Mouse (Mus musculus) intestine, embryonic 14.5 days (tissue): Measurements from ENCODE around the gene Nrn1. TPM values are rescaled to one million over a fixed set of nuclear protein-coding genes. Genes with fewer than 3 reads are reported as not detected.

Experiments
- ATAC-seq: fragments of 200-750 bp; cut with Nextera tagmentation; replicated peaks from 2 replicates; pipeline ENCODE4 v1.8.0; 2017; ENCODE audit warnings: low read depth, moderate number of reproducible peaks, moderate TSS enrichment, moderate library complexity; ENCODE audit not compliant: low FRiP score, low TSS enrichment
- DNase-seq: peaks from one replicate; pipeline ENCODE4 v3.0.0-alpha.2; 2018; ENCODE audit warnings: low spot score
- H3K27ac ChIP-seq: fragments of 300-500 bp; sonication (generic); 2 replicates; pipeline ENCODE4 v1.5.1; 2014; ENCODE audit warnings: low read depth, mild to moderate bottlenecking, control low read depth
- H3K27me3 ChIP-seq: fragments of 300-500 bp; sonication (generic); replicated peaks from 2 replicates; pipeline ENCODE4 v1.6.1; 2014; ENCODE audit warnings: low read length, control low read depth; ENCODE audit not compliant: control insufficient read depth, insufficient read depth
- H3K36me3 ChIP-seq: fragments of 300-500 bp; sonication (generic); 2 replicates; pipeline ENCODE4 v1.6.1; 2014; ENCODE audit warnings: low read length, control low read depth; ENCODE audit not compliant: control insufficient read depth, insufficient read depth
- H3K4me1 ChIP-seq: fragments of 300-500 bp; sonication (generic); replicated peaks from 2 replicates; pipeline ENCODE4 v1.6.1; 2014; ENCODE audit warnings: low read length, control low read depth, mixed read lengths; ENCODE audit not compliant: control insufficient read depth, insufficient read depth
- H3K4me2 ChIP-seq: fragments of 300-500 bp; sonication (generic); 2 replicates; pipeline ENCODE4 v1.6.1; 2014; ENCODE audit warnings: low read length
- H3K4me3 ChIP-seq: fragments of 300-500 bp; sonication (generic); 2 replicates; pipeline ENCODE4 v1.5.1; 2014; ENCODE audit warnings: low read depth, low read length, control low read depth, mixed read lengths
- H3K9ac ChIP-seq: fragments of 300-500 bp; sonication (generic); 2 replicates; pipeline ENCODE4 v1.6.1; 2014; ENCODE audit warnings: mild to moderate bottlenecking, low read length
- H3K9me3 ChIP-seq: fragments of 300-500 bp; sonication (generic); 2 replicates; pipeline ENCODE4 v1.6.1; 2016; ENCODE audit warnings: low read length, control low read depth; ENCODE audit not compliant: control insufficient read depth
- WGBS: fragments of 180-500 bp; shearing (Covaris S2); extraction: QIAGEN DNeasy Blood & Tissue Kit; methylation state at CpG from one replicate; pipeline ENCODE4 v1.1.7; 2014; 5-methylcytosine and 5-hydroxymethylcytosine counted together
- polyA plus RNA-seq: library from polyadenylated mRNA; unstranded; fragments of >200 nt; fragmentation: Nextera tagmentation; extraction: Ambion mirVana; gene quantifications from 2 replicates; pipeline ENCODE4 v1.2.1, GENCODE M21; 2014

Gene Nrn1
- polyA plus RNA-seq, 1 experiment from 2014 or later = 15.9 TPM

- DNase-seq (no peak), ATAC-seq (no peak)
- Histone ChIP-seq H3K36me3 (no peaks in the 10 kb centered on the region), H3K4me1 (no peaks in the 10 kb centered on the region; the same call in 1 of the 2 replicates), H3K4me3 (peak overlapping the region; percentile 26), H3K4me2 (peak overlapping the region; percentile 39), H3K27me3 (peaks cover 98% of the 10 kb centered on the region), H3K9me3 (no peaks in the 10 kb centered on the region), H3K9ac (no peak overlapping the region), H3K27ac (no peak overlapping the region)
- WGBS = 3% methylated on average over 33 of the region's 34 CpGs
Measured at GRCm38 (mm10) chr13:36726951-36727778, 7.8 kb downstream of the Nrn1 start.

DNA sequence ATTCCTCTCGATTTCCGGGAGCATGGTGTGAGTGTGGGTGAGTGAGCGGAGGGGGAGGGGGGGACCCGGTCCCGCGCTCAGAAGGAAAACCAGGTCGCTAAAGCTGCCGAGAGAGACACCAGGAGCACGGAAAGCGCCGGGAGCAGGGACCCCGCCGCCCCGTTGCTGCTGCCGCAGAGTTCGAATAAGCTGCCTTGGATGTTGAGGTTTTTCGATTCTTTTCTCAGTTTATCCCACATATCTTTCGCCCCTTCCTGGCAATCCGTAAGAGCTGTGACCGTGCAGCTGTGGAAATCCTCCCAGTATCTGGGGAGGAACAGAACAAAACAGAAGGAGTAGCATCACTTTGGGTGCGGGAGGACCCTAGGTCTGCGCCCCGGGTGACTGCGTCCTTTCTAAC lies 8.4 kb downstream of the Nrn1 start:
- Histone ChIP-seq H3K9ac (no peak overlapping the region), H3K4me1 (no peaks in the 10 kb centered on the region; the same call in 1 of the 2 replicates), H3K4me3 (peak overlapping the region; percentile 26), H3K27me3 (peaks cover 97% of the 10 kb centered on the region), H3K27ac (no peak overlapping the region), H3K36me3 (no peaks in the 10 kb centered on the region), H3K4me2 (peak overlapping the region; percentile 39), H3K9me3 (no peaks in the 10 kb centered on the region)
- ATAC-seq = no peak
- whole genome bisulfite sequencing = 8% methylated on average over 24 of the region's 24 CpGs
- peak; percentile 75 for DNase-seq

DNA sequence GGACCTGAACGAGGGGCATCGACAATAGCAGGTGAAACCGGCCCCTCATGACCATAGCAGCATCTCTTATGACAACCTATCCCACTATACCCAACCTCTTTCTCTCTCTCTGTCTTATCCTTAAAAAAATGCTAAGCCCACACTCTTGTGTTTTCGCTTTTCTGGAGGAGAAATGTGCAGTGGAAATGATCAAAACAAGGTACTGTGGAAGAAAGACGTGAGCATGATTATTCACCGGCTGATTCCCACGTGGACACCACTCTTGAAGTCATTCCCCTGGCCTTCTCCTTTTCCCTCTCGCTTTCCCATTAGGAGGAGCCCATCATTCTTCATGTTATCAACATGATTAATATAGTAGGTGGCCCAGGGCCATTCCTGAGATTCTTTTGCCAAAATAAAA lies 9.1 kb downstream of the Nrn1 start:
- no peak for DNase-seq
- 21% methylated on average over 8 of the region's 8 CpGs for WGBS
- peaks cover 96% of the 10 kb centered on the region for H3K27me3 ChIP-seq

GRCm38 (mm10) chr13:36724533-36725470 lies 10.1 kb downstream of the Nrn1 start:
- peaks cover 86% of the 10 kb centered on the region for H3K27me3 ChIP-seq
- H3K9ac ChIP-seq = no peak overlapping the region
- H3K4me3 ChIP-seq = peak overlapping the region; percentile 9; the same call in 1 of the 2 replicates
- 7% methylated on average over 40 of the region's 40 CpGs for WGBS
- ATAC-seq = no peak
- H3K4me1 ChIP-seq = no peaks in the 10 kb centered on the region; the same call in 1 of the 2 replicates
- H3K4me2 ChIP-seq = peak overlapping the region; percentile 33
- no peak overlapping the region for H3K27ac ChIP-seq
- no peaks in the 10 kb centered on the region for H3K9me3 ChIP-seq
- DNase-seq = peak; percentile 77
- H3K36me3 ChIP-seq = no peaks in the 10 kb centered on the region

More for the DNA sequence above, 9.1 kb downstream of the Nrn1 start:
- Histone ChIP-seq H3K9me3 (no peaks in the 10 kb centered on the region), H3K36me3 (no peaks in the 10 kb centered on the region), H3K4me2 (no peak overlapping the region), H3K27ac (no peak overlapping the region), H3K9ac (no peak overlapping the region), H3K4me1 (no peaks in the 10 kb centered on the region; the same call in 1 of the 2 replicates), H3K4me3 (no peak overlapping the region)
- no peak for ATAC-seq

DNA sequence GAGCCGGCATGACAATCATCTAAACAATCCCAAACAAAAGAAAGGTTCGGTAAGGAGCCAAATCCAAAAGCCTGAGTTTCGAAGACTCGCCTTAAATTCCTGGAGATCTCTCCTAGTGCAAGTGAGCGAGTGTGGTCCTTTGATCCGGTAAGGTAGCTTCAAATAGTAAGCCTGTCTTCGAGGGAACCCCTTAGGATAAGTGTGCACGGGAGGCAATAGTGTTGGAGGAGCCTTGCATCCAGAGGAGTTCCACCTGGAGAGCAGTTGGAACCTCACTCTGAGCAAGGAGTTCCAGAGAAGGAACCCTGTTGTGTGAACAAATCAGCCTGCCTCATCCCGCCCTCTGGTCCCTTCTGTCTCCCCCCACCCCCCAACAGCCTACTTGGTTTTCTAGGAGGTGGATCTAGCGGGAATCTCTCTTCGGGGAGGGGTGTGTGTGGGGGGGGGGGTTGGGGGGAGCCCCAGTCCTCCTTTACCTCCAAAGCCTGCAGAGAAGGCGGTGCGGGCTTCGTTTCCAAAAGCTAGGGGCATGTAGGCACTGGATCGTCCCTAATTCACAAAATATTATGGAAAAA lies 11.1 kb downstream of the Nrn1 start:
- ATAC-seq = no peak
- DNase-seq = no peak
- no peaks in the 10 kb centered on the region for H3K36me3 ChIP-seq
- no peak overlapping the region for H3K27ac ChIP-seq
- H3K27me3 ChIP-seq = peaks cover 76% of the 10 kb centered on the region
- no peak overlapping the region for H3K4me3 ChIP-seq
- H3K4me2 ChIP-seq = no peak overlapping the region
- 12% methylated on average over 15 of the region's 15 CpGs for WGBS
- no peak overlapping the region for H3K9ac ChIP-seq
- no peaks in the 10 kb centered on the region for H3K9me3 ChIP-seq
- H3K4me1 ChIP-seq = no peaks in the 10 kb centered on the region; the same call in 1 of the 2 replicates

GRCm38 (mm10) chr13:36722309-36722708 lies 12.6 kb downstream of the Nrn1 start:
- DNase-seq (no peak), ATAC-seq (no peak)
- H3K9me3 ChIP-seq = no peaks in the 10 kb centered on the region
- no peak overlapping the region for H3K4me2 ChIP-seq
- H3K27me3 ChIP-seq = peaks cover 63% of the 10 kb centered on the region
- H3K36me3 ChIP-seq = no peaks in the 10 kb centered on the region
- no peak overlapping the region for H3K27ac ChIP-seq
- no peak overlapping the region for H3K9ac ChIP-seq
- no peak overlapping the region for H3K4me3 ChIP-seq
- H3K4me1 ChIP-seq = no peaks in the 10 kb centered on the region; the same call in 1 of the 2 replicates

DNA sequence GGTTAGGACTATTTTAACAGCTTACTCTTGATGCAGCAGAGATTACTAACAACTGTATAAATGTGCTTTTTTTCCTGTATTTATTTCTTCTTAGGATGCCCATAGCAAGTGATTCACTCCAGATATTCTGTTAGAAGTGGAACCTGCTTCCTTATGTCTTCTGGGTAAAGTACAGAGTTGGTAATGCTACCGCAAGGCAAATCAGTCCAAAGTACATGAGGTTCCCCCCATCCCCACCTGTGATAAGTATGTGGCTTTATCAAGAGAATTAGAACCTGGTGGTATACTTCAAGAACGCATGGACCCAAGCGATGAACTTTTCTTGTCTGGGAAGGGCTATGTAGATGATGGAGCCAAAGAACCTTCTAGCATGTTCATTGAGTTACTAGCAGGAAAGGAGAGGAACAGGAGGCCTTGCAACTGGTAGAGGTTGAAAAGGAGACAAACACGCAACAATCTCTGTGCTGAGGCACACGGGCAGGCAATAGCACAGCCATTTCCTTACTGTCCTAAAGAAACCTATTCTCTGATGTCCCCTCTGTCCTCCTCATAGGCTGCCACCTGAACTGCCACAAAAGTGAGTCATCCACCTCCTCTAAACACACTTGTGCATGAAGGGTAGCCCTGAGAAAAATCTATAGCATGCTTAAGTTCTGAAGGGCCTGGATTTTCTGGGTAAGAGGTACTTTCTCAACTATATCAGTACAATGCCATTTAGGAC lies 14.5 kb downstream of the Nrn1 start:
- H3K9ac ChIP-seq = no peak overlapping the region
- ATAC-seq = no peak
- no peaks in the 10 kb centered on the region for H3K36me3 ChIP-seq
- H3K27ac ChIP-seq = no peak overlapping the region
- H3K9me3 ChIP-seq = no peaks in the 10 kb centered on the region
- H3K27me3 ChIP-seq = peaks cover 45% of the 10 kb centered on the region
- 93% methylated on average over 5 of the region's 5 CpGs for whole genome bisulfite sequencing
- H3K4me2 ChIP-seq = no peak overlapping the region
- DNase-seq = no peak
- no peak overlapping the region for H3K4me3 ChIP-seq
- H3K4me1 ChIP-seq = no peaks in the 10 kb centered on the region

GRCm38 (mm10) chr13:36717376-36717775 lies 17.6 kb downstream of the Nrn1 start:
- H3K4me2 ChIP-seq = no peak overlapping the region
- H3K27me3 ChIP-seq = peaks cover 14% of the 10 kb centered on the region; the same call in 1 of the 2 replicates
- WGBS = 82% methylated on average over 3 of the region's 3 CpGs
- no peak overlapping the region for H3K4me3 ChIP-seq
- H3K27ac ChIP-seq = no peak overlapping the region
- no peak overlapping the region for H3K9ac ChIP-seq
- ATAC-seq (no peak), DNase-seq (no peak)
- H3K4me1 ChIP-seq = no peaks in the 10 kb centered on the region
- H3K9me3 ChIP-seq = no peaks in the 10 kb centered on the region
- H3K36me3 ChIP-seq = no peaks in the 10 kb centered on the region
